Mouse (Mus musculus) olfactory bulb, adult 2 months (tissue): Measurements from ENCODE around the gene Acot1. TPM values are rescaled to one million over a fixed set of nuclear protein-coding genes. Genes with fewer than 3 reads are reported as not detected.
"Not testable (repeated sequence)": the region's sequence is repeated elsewhere in the genome, so short reads cannot be mapped to it uniquely, and the experiment has no call there.

Source experiments
- H3K27ac ChIP-seq: fragments of 200-500 bp; 2 replicates; pipeline ENCODE4 v1.5.1; 2012; ENCODE audit warnings: low read depth, low read length; ENCODE audit not compliant: insufficient read depth
- H3K4me1 ChIP-seq: fragments of 200-500 bp; 2 replicates; pipeline ENCODE4 v1.6.1; 2012; ENCODE audit warnings: low read length; ENCODE audit not compliant: control insufficient read depth, insufficient read depth
- H3K4me3 ChIP-seq: fragments of 200-500 bp; 2 replicates; pipeline ENCODE4 v1.5.1; 2012; ENCODE audit warnings: mild to moderate bottlenecking, low read depth, low read length, moderate library complexity; ENCODE audit not compliant: insufficient read depth
- CTCF ChIP-seq: fragments of 200-500 bp; IDR thresholded peaks from 2 replicates; pipeline ENCODE4 v1.5.1; 2012; ENCODE audit warnings: low read depth, mild to moderate bottlenecking, low read length, moderate library complexity; ENCODE audit not compliant: insufficient read depth
- POLR2A ChIP-seq: fragments of 200-500 bp; IDR thresholded peaks from 2 replicates; pipeline ENCODE4 v1.6.1; 2012; ENCODE audit warnings: mild to moderate bottlenecking, low read depth, low read length, moderate library complexity; ENCODE audit not compliant: insufficient read depth
- WGBS: fragments of 180-500 bp; shearing (Covaris S2); methylation state at CpG from one replicate; pipeline ENCODE4 v1.1.7; 2018; 5-methylcytosine and 5-hydroxymethylcytosine counted together
- polyA plus RNA-seq: library from polyadenylated mRNA; stranded (reverse); fragments of >200 nt; gene quantifications from 2 replicates; pipeline ENCODE4 v1.2.4, GENCODE M21; 2012; ENCODE audit warnings: low replicate concordance; ENCODE audit not compliant: missing spikeins, insufficient read depth, insufficient read length

Gene Acot1
- polyA plus RNA-seq, result not detected in 2 replicates

GRCm38 (mm10) chr12:84009171-84009965 is at the start of gene Acot1:
Gene Acot1 (plus strand): TSS chr12:84009490.
- Histone ChIP-seq H3K4me1 (peaks cover 12% of the 10 kb centered on the region), H3K4me3 (peak within 1 kb of the TSS; percentile 52)
- 2% methylated on average over 62 of the region's 70 CpGs for WGBS
- H3K27ac ChIP-seq, result not testable (repeated sequence)

GRCm38 (mm10) chr12:83965235-83965634 is 44.1 kb upstream of the Acot1 start:
- 90% methylated on average over 6 of the region's 7 CpGs for WGBS
- no peak overlapping the region for H3K27ac ChIP-seq
- no peak overlapping the region for H3K4me3 ChIP-seq
- H3K4me1 ChIP-seq, result no peaks in the 10 kb centered on the region
- TF ChIP-seq POLR2A (no peak), CTCF (no peak)

GRCm38 (mm10) chr12:83972117-83972516 is 37.2 kb upstream of the Acot1 start:
- TF ChIP-seq CTCF (no peak), POLR2A (no peak)
- 75% methylated on average over 2 of the region's 2 CpGs for WGBS

GRCm38 (mm10) chr12:83978862-83979261 is 30.4 kb upstream of the Acot1 start:
- 92% methylated on average over 6 of the region's 6 CpGs for WGBS
- TF ChIP-seq CTCF (no peak), POLR2A (no peak)
- Histone ChIP-seq H3K4me1 (peaks cover 4% of the 10 kb centered on the region; the same call in 1 of the 2 replicates), H3K27ac (no peak overlapping the region), H3K4me3 (no peak overlapping the region)

More at GRCm38 (mm10) chr12:83972117-83972516, 37.2 kb upstream of the Acot1 start:
- H3K4me1 ChIP-seq, result no peaks in the 10 kb centered on the region
- H3K4me3 ChIP-seq, result no peak overlapping the region
- no peak overlapping the region for H3K27ac ChIP-seq

- no peak for TF ChIP-seq CTCF
- TF ChIP-seq POLR2A, result no peak
- WGBS, result 94% methylated on average over 4 of the region's 4 CpGs
- H3K4me1 ChIP-seq, result peaks cover 4% of the 10 kb centered on the region; the same call in 1 of the 2 replicates
- H3K4me3 ChIP-seq, result no peak overlapping the region
- H3K27ac ChIP-seq, result no peak overlapping the region
These were observed 27.7 kb upstream of the Acot1 start for GRCm38 (mm10) chr12:83981615-83982014.

GRCm38 (mm10) chr12:83984752-83985151 is 24.5 kb upstream of the Acot1 start, which contains the start of gene Heatr4:
Gene Heatr4 (minus strand): TSS chr12:83984852.
- no peak for TF ChIP-seq POLR2A
- TF ChIP-seq CTCF, result no peak
- WGBS, result 76% methylated on average over 4 of the region's 4 CpGs

GRCm38 (mm10) chr12:83987242-83987582 is 22.1 kb upstream of the Acot1 start:
- TF ChIP-seq POLR2A, result no peak
- TF ChIP-seq CTCF, result no peak
- 24% methylated on average over 8 of the region's 8 CpGs for WGBS
- Histone ChIP-seq H3K4me3 (peak overlapping the region; percentile 71), H3K27ac (peak overlapping the region; percentile 79), H3K4me1 (0 out of 2 replicates have a peak, but pooled peaks cover 3% of the 10 kb centered on the region)

More at GRCm38 (mm10) chr12:83984752-83985151, 24.5 kb upstream of the Acot1 start, which contains the start of gene Heatr4:
- Histone ChIP-seq H3K4me3 (no peak within 1 kb of the TSS), H3K27ac (no peak within 1 kb of the TSS), H3K4me1 (0 out of 2 replicates have a peak, but pooled peaks cover 3% of the 10 kb centered on the region)

GRCm38 (mm10) chr12:83987583-83988441 is 21.5 kb upstream of the Acot1 start, which contains the start of gene Acot2:
Gene Acot2 (plus strand): TSS chr12:83987861.
- Histone ChIP-seq H3K4me3 (peak within 1 kb of the TSS; percentile 71), H3K27ac (peak within 1 kb of the TSS; percentile 79), H3K4me1 (0 out of 2 replicates have a peak, but pooled peaks cover 3% of the 10 kb centered on the region)
- TF ChIP-seq POLR2A (peak; percentile 16; the same call in 1 of the 2 replicates), CTCF (no peak; the same call in 1 of the 2 replicates)
- WGBS, result under 1% methylated on average over 80 of the region's 80 CpGs

GRCm38 (mm10) chr12:83988483-83988882 is 20.8 kb upstream of the Acot1 start:
- TF ChIP-seq CTCF, result no peak
- TF ChIP-seq POLR2A, result no peak
- Histone ChIP-seq H3K27ac (no peak overlapping the region), H3K4me1 (0 out of 2 replicates have a peak, but pooled peaks cover 3% of the 10 kb centered on the region), H3K4me3 (peak overlapping the region; percentile 71)
- WGBS, result 53% methylated on average over 4 of the region's 4 CpGs
